ENCODE assay signal across 13 mouse cellular contexts in the genomic region with DNA sequence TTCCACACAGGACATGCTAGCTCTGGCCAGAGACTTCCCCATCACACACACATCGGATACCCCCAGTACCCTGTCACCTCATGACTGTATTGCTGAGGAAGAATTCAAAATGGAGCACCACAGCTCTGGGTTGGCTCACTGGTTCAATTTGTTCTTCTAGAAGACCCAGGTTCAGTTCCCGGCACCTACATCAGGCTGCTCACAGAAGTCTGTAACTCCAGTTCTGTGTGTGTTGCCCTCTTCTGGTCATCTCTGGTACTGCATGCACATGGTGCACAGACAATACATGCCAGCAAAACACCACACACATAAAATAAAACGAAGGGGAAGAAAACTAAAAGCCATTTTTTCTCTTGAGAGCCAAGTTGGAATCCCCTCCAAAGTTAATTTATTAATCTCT. TPM values are rescaled to one million over a fixed set of nuclear protein-coding genes. Genes with fewer than 3 reads are reported as not detected.
A peak's percentile ranks its signal among the peaks of the same experiment; 100 is the strongest.
DNase-seq lines count a peak whose midpoint lies in the region; ATAC-seq and TF ChIP-seq lines count a peak whose summit lies in the region.
"Had no signal": no experiment of that assay in that cellular context is flagged by ENCODE, and none has a peak within 500 bp of the region (broad histone marks: within the 10 kb centered on the region; RNA-seq: fewer than 3 reads in every experiment).

No protein-coding gene starts in this region.

- no peaks in the 10 kb centered on the region for H3K9me3 ChIP-seq in liver, postnatal 0 days (ENCODE audit: low read length)
- no peaks in the 10 kb centered on the region for H3K9me3 ChIP-seq in MEL (replicated peaks; ENCODE audit: insufficient read depth, low read length)
- H3K9me3 ChIP-seq: heart, embryonic 15.5 days; kidney, embryonic 15.5 days had no signal

- peak; percentile 15; the same call in 1 of the 2 replicates for TF ChIP-seq CTCF in cerebellum, adult 2 months (IDR thresholded peaks at IDR 0.05; ENCODE audit: borderline replicate concordance, insufficient read depth, low read depth, low read length)
- TF ChIP-seq CTCF in liver, postnatal 0 days (IDR thresholded peaks at IDR 0.05; ENCODE audit: low read depth) = peak; percentile 73
- peak; percentile 58 to 86 (median 64) for TF ChIP-seq CTCF in MEL (IDR thresholded peaks at IDR 0.05 in 2 of 3, conservative IDR thresholded peaks at IDR 0.05 in 1 of 3; ENCODE audit: control insufficient read depth in 1 of 3, insufficient read depth in 1 of 3, low read depth in 2 of 3, low read length in 3 of 3, poor library complexity in 1 of 3, severe bottlenecking in 1 of 3)

- ATAC-seq in liver, postnatal 0 days = no peak

- H3K36me3 ChIP-seq in liver, postnatal 0 days (replicated peaks; ENCODE audit: insufficient read depth, low read length) = peaks cover 7% of the 10 kb centered on the region
- no peaks in the 10 kb centered on the region for H3K36me3 ChIP-seq in MEL (ENCODE audit: control insufficient read depth in 1 of 2, insufficient read depth in 2 of 2, low read length in 2 of 2)
- H3K36me3 ChIP-seq: heart, embryonic 15.5 days; neural tube, embryonic 12.5 days had no signal

- H3K79me2 ChIP-seq in MEL (ENCODE audit: control insufficient read depth, insufficient read depth, low read length, poor library complexity) = no peaks in the 10 kb centered on the region

- TF ChIP-seq EP300 in liver, postnatal 0 days (IDR thresholded peaks at IDR 0.05; ENCODE audit: low read depth) = no peak; the same call in 1 of the 2 replicates
- TF ChIP-seq EP300 in MEL (IDR thresholded peaks at IDR 0.05; ENCODE audit: low read depth in 1 of 2, low read length in 2 of 2) = no peak

- 82% methylated on average over 3 of the region's 3 CpGs for WGBS in cerebellum, adult 2 months
- WGBS in liver, postnatal 0 days (ENCODE audit: insufficient replicate concordance) = 85% methylated on average over 3 of the region's 3 CpGs

- peak; percentile 7; the same call in 1 of the 2 replicates for TF ChIP-seq RAD21 in MEL (IDR thresholded peaks at IDR 0.05; ENCODE audit: low read depth, low read length)

- no peak overlapping the region for H3K27ac ChIP-seq in cerebellum, adult 2 months (ENCODE audit: insufficient read depth, low read length)
- H3K27ac ChIP-seq in liver, postnatal 0 days (ENCODE audit: low read depth) = no peak overlapping the region
- no peak overlapping the region for H3K27ac ChIP-seq in MEL (ENCODE audit: control insufficient read depth, low read depth, low read length)
- H3K27ac ChIP-seq: heart, embryonic 15.5 days; kidney, embryonic 15.5 days; macrophage; neural tube, embryonic 12.5 days had no signal

- no peak for DNase-seq in cerebellum, adult 2 months
- no peak for DNase-seq in cerebellum, postnatal 36 days
- DNase-seq in liver, postnatal 0 days = peak; percentile 36
- no peak for DNase-seq in liver
- peak; percentile 66 for DNase-seq in MEL (ENCODE audit: low read depth, low spot score)
- peak; percentile 18 for DNase-seq in lung, postnatal 25 days (ENCODE audit: low spot score)
- no peak for DNase-seq in kidney, adult 9 months
- no peak for DNase-seq in heart, adult 8-10 months (ENCODE audit: low spot score)

- peaks cover 9% of the 10 kb centered on the region for H3K4me1 ChIP-seq in cerebellum, adult 2 months (ENCODE audit: control insufficient read depth, insufficient read depth, low read length)
- H3K4me1 ChIP-seq in liver, postnatal 0 days (ENCODE audit: insufficient read depth) = no peaks in the 10 kb centered on the region
- no peaks in the 10 kb centered on the region for H3K4me1 ChIP-seq in MEL (ENCODE audit: control insufficient read depth in 1 of 2, insufficient read depth in 2 of 2, low read length in 2 of 2)
- H3K4me1 ChIP-seq: heart, embryonic 15.5 days; neural tube, embryonic 12.5 days had no signal

- no peak overlapping the region for H3K9ac ChIP-seq in liver, postnatal 0 days (replicated peaks)
- no peak overlapping the region for H3K9ac ChIP-seq in MEL (ENCODE audit: control insufficient read depth, low read depth, low read length, poor library complexity, severe bottlenecking)
- H3K9ac ChIP-seq: heart, embryonic 15.5 days; kidney, embryonic 15.5 days; neural tube, embryonic 12.5 days had no signal

- H3K4me2 ChIP-seq in liver, postnatal 0 days (ENCODE audit: low read depth, low read length) = no peak overlapping the region
- H3K4me2 ChIP-seq: heart, embryonic 15.5 days; kidney, embryonic 15.5 days; neural tube, embryonic 12.5 days had no signal

- H3K4me3 ChIP-seq in cerebellum, adult 2 months (replicated peaks; ENCODE audit: insufficient read depth, low read depth, low read length) = no peak overlapping the region
- no peak overlapping the region for H3K4me3 ChIP-seq in liver, postnatal 0 days (ENCODE audit: low read depth, low read length)
- no peak overlapping the region for H3K4me3 ChIP-seq in MEL (ENCODE audit: control insufficient read depth in 1 of 2, insufficient read depth in 1 of 2, low read depth in 2 of 2, low read length in 2 of 2)
- H3K4me3 ChIP-seq: heart, embryonic 15.5 days; kidney, embryonic 15.5 days; neural tube, embryonic 12.5 days had no signal

- TF ChIP-seq POLR2A in cerebellum, adult 2 months (IDR thresholded peaks at IDR 0.05; ENCODE audit: borderline replicate concordance, insufficient read depth, low read length) = no peak
- TF ChIP-seq POLR2A in MEL (IDR thresholded peaks at IDR 0.05; ENCODE audit: control insufficient read depth in 1 of 2, insufficient read depth in 1 of 2, low read depth in 1 of 2, low read length in 2 of 2, poor library complexity in 1 of 2) = no peak

- no peaks in the 10 kb centered on the region for H3K27me3 ChIP-seq in cerebellum, adult 2 months (ENCODE audit: control insufficient read depth, insufficient read depth, low read length)
- H3K27me3 ChIP-seq in liver, postnatal 0 days (ENCODE audit: insufficient read depth, low read length) = no peaks in the 10 kb centered on the region
- H3K27me3 ChIP-seq in MEL (ENCODE audit: control insufficient read depth in 1 of 2, insufficient read depth in 2 of 2, low read length in 2 of 2) = no peaks in the 10 kb centered on the region
- H3K27me3 ChIP-seq: heart, embryonic 15.5 days; kidney, embryonic 15.5 days; neural tube, embryonic 12.5 days had no signal

TF ChIP-seq in MEL, 35 proteins besides CTCF, POLR2A, EP300 and RAD21:
- TF ChIP-seq RCOR1 (IDR thresholded peaks at IDR 0.05; ENCODE audit: low read depth, low read length) (no peak), SMC3 (IDR thresholded peaks at IDR 0.05; ENCODE audit: low read depth, low read length) (peak; percentile 25; the same call in 1 of the 2 replicates)

RNA-seq across cellular contexts. Expression of a gene that starts 6.8 kb away (rescaled TPM):
- polyA plus RNA-seq in cerebellum, adult 2 months (2012; rRNA removed) = 0.79 and 0.97 TPM in 2 replicates
- polyA plus RNA-seq in liver, postnatal 0 days (2015; fragmentation: Nextera tagmentation; extraction: Ambion mirVana) = 9.3 and 10.8 TPM in 2 replicates
- total RNA-seq in MEL (2012; rRNA removed) = 8.0 and 9.7 TPM in 2 replicates
- 1 to 10 TPM in 1 of 2 experiments, not detected in 1; 8.6 TPM for polyA plus RNA-seq in MEL (2012; ENCODE audit: insufficient read depth in 1 of 2, insufficient read length in 2 of 2, low read depth in 1 of 2, low replicate concordance in 2 of 2, missing spikeins in 1 of 2)
- 1 to 10 TPM; 1.7 to 9.2 (median 2.6) TPM for total RNA-seq in heart, adult 8-10 months (2022)

RNA-seq across cellular contexts. Expression of a gene that starts 12.7 kb away (rescaled TPM):
- polyA plus RNA-seq in cerebellum, adult 2 months (2012; rRNA removed) = 285 and 312 TPM in 2 replicates
- polyA plus RNA-seq in liver, postnatal 0 days (2015; fragmentation: Nextera tagmentation; extraction: Ambion mirVana) = 0.17 and 0.46 TPM in 2 replicates
- 0.12 and 0.16 TPM in 2 replicates for total RNA-seq in MEL (2012; rRNA removed)
- under 1 TPM in 1 of 2 experiments, not detected in 1; 0.38 TPM for polyA plus RNA-seq in MEL (2012; ENCODE audit: insufficient read depth in 1 of 2, insufficient read length in 2 of 2, low read depth in 1 of 2, low replicate concordance in 2 of 2, missing spikeins in 1 of 2)
- total RNA-seq in heart, adult 8-10 months (2022) = 10 to 100 TPM; 16.6 to 22.0 (median 18.7) TPM
- polyA plus RNA-seq: macrophage had no signal

RNA-seq across cellular contexts. Expression of a gene that starts 17.0 kb away (rescaled TPM):
- not detected in 2 replicates for polyA plus RNA-seq in cerebellum, adult 2 months (2012; rRNA removed)
- 0.18 and 0.28 TPM in 2 replicates for polyA plus RNA-seq in liver, postnatal 0 days (2015; fragmentation: Nextera tagmentation; extraction: Ambion mirVana)
- total RNA-seq in MEL (2012; rRNA removed) = not detected in 2 replicates
- polyA plus RNA-seq in MEL (2012; ENCODE audit: insufficient read depth in 1 of 2, insufficient read length in 2 of 2, low read depth in 1 of 2, low replicate concordance in 2 of 2, missing spikeins in 1 of 2) = not detected
- total RNA-seq in heart, adult 8-10 months (2022) = under 1 TPM in 1 of 4 experiments, not detected in 3; 0.32 TPM
- polyA plus RNA-seq: heart, embryonic 15.5 days; kidney, embryonic 15.5 days; macrophage; neural tube, embryonic 12.5 days had no signal

RNA-seq across cellular contexts. Expression of a gene that starts 37.7 kb away (rescaled TPM):
- polyA plus RNA-seq in cerebellum, adult 2 months (2012; rRNA removed) = 68.5 and 68.6 TPM in 2 replicates
- polyA plus RNA-seq in liver, postnatal 0 days (2015; fragmentation: Nextera tagmentation; extraction: Ambion mirVana) = 3.3 and 4.1 TPM in 2 replicates
- 10.3 and 12.4 TPM in 2 replicates for total RNA-seq in MEL (2012; rRNA removed)
- polyA plus RNA-seq in MEL (2012; ENCODE audit: insufficient read depth in 1 of 2, insufficient read length in 2 of 2, low read depth in 1 of 2, low replicate concordance in 2 of 2, missing spikeins in 1 of 2) = 10 to 100 TPM in 1 of 2 experiments, not detected in 1; 16.4 TPM
- total RNA-seq in heart, adult 8-10 months (2022) = 10 to 100 TPM; 15.1 to 17.1 (median 15.6) TPM

RNA-seq across cellular contexts. Expression of a gene that starts 43.1 kb away (rescaled TPM):
- not detected in 2 replicates for polyA plus RNA-seq in cerebellum, adult 2 months (2012; rRNA removed)
- not detected in 2 replicates for polyA plus RNA-seq in liver, postnatal 0 days (2015; fragmentation: Nextera tagmentation; extraction: Ambion mirVana)
- total RNA-seq in MEL (2012; rRNA removed) = not detected in 2 replicates
- polyA plus RNA-seq in MEL (2012; ENCODE audit: insufficient read depth in 1 of 2, insufficient read length in 2 of 2, low read depth in 1 of 2, low replicate concordance in 2 of 2, missing spikeins in 1 of 2) = under 1 TPM in 1 of 2 experiments, not detected in 1; 0.13 TPM
- not detected for total RNA-seq in heart, adult 8-10 months (2022)
- total RNA-seq: left cerebral cortex, postnatal 10 days had no signal
- polyA plus RNA-seq: macrophage had no signal

Comparison
In these comparisons a context has a peak if more than half of its experiments do, and no peak if none do; other contexts are left out.
1. DNase-seq: peak in liver, postnatal 0 days (single experiment), MEL (single experiment) and lung, postnatal 25 days (single experiment); none in cerebellum, adult 2 months (0 of 2), cerebellum, postnatal 36 days (0 of 2), liver (single experiment), kidney, adult 9 months (single experiment) and heart, adult 8-10 months (single experiment).
2. CTCF ChIP-seq: peak in every context shown above with its lines; median percentile 73 in liver, postnatal 0 days; 64 in MEL; 15 in cerebellum, adult 2 months.
3. RNA of a gene that starts 12.7 kb away (polyA plus RNA-seq): 285 to 312 TPM in cerebellum, adult 2 months; 0.17 to 0.46 TPM in liver, postnatal 0 days and 0.38 TPM in MEL; every median in the first group is over 100 times any median in the second.